Mouse (Mus musculus) CD8-positive naive resting alpha-beta T cell, adult 2 months (primary cell): ENCODE data around the gene Fbxo30.
"Not testable (repeated sequence)": the region's sequence is repeated elsewhere in the genome, so short reads cannot be mapped to it uniquely, and the experiment has no call there.

ENCODE experiments used
- DNase-seq, 2 experiments: peaks; one replicate each; pipeline ENCODE4 v3.0.0; 2022; ENCODE audit warnings: low read depth in 2 of 2, low spot score in 2 of 2

Fbxo30 gene

DNA sequence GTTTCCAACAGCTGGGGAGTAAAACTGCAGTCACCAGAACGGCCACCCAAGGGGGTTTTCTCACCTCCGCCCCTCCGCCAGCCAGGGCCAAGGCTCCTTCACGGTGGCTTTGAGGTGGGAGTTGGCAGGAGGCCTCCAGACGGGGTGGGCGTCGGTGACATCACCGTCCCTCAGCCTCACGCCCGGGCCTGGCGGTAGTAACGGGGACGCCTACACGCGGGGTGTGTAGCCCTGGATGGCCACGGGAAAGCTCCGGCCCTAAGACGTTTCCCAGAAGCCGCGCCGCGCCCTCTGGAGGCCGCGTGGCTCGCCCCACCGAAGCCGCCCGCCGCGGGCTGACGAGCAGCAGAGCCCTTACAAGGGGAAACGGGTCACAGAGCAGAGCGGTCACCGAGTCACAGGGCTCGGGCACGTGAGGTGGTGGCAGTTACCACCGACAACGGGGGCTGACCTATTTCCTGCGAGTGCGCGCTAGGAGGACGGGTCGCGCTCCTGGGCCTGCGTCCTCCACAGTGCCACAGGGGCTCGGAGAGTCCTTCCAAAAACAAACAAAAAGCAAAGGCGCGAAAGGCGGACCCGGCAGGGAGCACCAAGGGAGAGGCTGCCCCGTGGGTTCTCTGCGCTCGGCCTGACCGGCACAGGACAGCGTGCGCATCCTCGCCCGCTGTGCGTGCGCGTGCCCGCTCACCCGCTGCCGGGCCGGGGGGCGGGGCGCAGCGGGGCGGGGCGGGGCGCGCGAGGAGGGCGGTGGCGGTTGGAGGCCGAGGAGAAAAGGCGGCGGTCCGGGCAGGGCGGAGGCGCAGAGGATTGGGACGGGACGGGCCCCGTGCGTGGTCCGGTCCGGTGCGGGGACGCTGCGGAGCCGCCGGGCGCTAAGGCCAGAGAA lies at the start of gene Fbxo30:
TSS of gene Fbxo30 (plus strand) at position 753 of the 886 bp plus-strand sequence.
- DNase-seq = peak; percentile 82 to 84

DNA sequence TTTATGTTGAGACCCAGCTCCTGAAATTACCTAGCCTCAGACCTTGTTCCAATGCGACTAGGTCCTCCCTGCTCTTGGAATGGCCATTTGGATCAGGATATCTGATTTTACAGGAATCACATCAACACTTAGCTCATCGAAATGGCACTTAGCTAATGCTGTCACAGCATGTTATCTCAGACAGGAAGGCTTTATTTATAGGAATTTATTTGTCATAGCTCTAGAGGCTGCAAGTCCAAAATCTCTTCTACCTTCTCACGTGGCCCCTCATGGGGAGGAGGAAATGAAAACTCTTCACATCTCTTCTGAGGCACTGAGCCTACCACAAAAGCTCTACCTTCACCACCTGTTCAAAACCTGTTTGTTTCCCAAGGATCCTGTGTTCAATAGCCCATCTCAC lies 47.9 kb upstream of the Fbxo30 start:
- no peak for DNase-seq

DNA sequence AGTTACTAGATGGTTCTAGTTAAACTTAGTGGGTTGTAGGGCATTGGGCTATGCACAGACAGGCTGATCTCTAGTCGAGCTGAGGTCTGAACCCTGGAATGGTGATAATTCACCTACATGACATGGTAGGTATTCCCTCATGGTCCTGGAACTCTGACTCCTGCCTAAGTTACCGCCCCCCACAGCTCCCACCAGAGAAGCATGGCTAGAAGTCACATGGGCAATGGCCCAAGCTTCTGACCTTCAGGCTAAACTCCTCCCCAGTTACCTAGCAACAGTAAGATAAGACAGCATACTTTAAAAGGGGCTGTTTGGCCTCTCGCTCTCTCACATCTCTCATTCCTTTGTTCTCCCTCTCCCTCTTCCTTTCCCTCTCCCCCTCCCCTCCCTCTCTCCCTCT lies 38.1 kb upstream of the Fbxo30 start:
- not testable (repeated sequence) for DNase-seq

DNA sequence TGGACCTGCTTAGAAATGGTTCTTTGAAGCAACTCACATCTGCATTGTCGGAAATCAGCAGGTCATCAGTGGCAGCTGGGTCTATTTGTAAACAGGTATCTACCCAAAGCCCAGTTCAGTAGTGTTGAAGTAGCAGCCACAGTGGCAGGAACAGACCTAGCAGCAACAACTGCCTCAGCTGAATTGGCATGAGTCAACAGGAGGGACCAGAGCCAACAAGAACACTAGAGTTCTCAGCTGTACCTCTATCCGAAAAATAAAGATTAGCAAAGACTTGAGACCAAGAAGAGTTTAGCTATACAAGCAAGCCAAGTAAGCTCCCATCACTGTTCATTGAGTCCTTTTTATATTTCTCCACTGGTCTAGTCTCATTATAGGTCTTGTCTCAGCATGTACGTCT lies 32.9 kb upstream of the Fbxo30 start:
- DNase-seq = no peak

DNA sequence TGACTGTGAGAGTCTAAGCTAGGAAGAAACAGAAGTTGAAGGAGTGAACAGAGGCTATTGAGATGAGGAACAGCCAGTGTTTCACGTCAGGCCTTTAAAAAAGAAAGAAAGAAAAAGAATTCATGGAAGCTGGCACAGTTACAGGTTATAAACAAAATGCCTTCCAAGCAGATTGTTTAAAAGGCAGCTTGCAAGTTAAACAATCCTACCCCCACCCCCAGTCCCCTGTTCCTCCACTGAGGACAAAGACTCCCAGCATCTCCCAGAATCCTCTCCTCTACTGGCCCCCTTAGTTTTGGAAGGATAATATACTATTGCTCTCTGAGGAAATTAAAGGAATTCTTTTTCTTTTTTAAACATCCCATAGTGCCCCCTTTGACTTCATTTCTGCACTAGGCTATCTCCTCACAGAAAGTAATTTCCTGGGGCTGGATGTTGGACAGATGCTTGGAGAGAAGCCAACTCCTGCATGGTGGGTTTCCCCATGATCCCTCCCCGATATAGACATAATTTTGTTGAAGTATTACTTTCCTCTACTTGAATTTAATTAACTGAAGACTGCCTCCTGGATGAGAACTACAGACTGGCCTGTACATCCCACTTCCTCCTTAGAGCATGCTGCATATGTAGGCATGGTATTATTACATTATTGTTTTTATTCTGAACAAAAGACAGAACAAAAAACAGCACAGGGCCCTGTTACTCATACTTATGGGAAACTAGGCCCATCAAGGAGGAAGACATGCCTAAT lies 30.7 kb upstream of the Fbxo30 start:
- no peak for DNase-seq

DNA sequence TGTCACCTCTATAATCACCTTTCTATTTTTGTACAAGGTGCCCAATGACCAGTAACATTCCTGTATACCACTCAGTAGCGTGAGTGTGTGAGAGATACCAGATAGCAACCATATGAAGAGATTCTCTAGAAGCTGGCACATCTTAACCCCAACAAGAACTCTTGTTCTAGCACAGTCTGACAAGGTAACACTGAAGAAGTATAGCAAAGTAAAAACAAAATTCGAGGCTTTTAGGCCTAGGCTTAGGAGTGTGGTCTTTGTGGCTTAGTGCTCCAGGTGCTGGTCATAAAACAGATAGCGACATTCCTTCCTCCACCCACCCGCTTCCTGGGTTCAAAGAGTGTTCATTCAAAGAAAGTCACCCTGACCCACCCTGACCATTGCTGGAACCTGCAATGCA lies 27.5 kb upstream of the Fbxo30 start:
- DNase-seq = not testable (repeated sequence)

DNA sequence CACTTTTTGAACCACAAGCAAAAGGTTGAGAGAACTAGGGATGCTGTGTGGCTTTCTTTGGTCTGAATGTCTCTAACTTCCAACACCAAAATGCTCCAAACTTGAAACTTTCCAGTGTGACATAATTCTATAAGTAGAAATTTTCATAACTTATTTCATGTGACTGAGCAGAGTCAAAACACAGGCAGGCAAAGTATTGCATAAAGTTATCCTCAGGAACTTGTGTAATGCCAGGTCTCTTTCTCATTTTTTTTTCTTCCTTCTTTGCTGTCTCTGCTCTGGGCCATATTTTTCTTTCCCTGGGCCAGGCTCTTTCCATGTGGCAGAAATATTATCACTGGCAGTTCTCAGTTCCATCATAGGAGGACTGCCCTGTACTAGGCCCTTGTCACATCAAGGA lies 21.0 kb upstream of the Fbxo30 start:
- DNase-seq = no peak

DNA sequence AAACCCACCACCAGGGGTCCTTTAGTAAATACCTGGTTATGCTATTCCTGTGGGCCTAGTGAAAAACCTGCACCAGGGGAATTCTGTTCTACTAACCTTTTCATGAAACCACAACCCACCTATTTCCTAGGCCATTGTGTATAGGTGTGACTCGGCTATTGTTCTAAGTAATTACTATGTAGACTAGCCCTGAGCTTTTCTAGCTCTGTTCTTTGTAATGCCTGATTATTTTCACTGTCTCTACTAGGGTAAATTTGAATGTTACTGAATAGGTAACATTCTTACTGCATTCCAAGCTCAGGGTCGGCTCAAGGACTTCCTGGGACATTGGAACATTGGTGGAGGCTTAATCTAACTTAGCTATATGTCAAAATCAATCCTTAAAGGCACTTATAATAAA lies 18.8 kb upstream of the Fbxo30 start:
- DNase-seq = not testable (repeated sequence)

DNA sequence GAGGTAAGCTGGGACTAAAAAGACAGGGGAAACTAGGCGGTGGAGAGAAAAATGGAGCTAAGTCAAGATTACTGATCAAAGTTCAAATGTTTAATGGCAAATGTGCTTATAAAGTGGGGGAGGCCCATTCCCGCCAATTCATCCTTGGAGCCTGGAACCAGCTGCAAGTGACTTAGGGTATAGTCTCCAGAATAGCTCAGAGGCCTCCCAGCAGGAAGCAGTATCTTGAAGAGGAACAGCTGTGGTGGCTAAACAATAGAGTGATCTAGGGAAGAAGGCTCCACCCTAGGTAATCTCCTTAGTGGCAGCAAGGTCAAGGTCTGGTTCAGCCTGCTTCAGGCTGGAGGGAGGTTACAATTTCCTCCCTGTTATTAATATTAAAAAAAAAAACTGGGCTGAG lies 17.3 kb upstream of the Fbxo30 start:
- not testable (repeated sequence) for DNase-seq

DNA sequence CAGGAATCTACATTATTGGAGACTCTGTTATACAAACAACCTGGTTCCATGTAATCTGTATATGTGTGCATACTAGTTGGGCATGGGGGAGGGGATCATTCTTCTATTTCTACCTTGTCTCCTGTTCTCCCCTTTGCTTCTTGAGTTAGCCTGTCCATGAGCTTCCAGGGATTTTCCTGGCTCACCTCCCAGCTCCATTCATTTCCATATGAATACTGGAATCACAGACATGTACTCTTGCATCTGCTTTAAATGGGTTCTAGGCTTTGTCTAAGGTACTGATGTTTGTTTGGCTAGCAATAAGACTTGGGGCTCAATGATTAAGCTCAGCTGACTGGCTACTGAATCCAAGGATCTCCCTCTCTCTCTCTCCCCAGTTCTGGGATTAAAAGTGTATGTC lies 12.0 kb upstream of the Fbxo30 start:
- DNase-seq = no peak

DNA sequence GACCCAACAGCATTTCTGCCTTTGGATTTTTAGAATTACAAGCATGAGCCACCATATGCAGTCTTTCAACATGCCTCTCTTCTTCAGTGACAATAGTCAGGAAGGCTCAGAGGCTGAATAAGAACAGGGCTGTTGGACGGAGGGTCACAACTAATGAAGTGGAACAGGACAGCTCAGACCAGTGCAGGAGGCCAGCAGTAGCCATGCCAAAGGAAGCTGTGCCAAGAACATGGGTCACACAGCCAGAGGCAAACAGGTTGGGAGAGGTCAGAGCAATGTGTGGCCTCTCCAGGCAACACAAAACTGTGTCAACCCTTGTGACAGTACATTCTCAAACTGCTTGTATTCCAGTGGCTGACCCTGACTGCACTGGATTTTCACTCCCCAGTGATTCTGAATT lies 6.7 kb upstream of the Fbxo30 start:
- DNase-seq = no peak

DNA sequence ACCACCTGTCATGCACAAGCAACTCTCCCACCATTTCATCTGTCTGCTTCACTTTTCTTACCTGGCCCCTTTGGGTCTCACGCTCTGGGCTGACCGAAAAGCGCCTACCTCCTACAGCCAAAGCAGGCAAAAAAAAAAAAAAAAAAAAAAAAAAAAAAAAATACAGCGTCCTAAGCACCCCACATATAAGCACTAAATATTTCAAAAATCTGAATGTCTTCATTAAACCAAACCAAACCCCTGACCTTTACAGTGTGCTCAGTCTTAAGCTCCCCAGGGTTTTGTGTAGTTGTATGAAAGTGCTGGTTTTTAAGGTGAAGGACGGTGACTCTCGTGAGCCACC lies 924 bp upstream of the Fbxo30 start:
- DNase-seq = no peak

DNA sequence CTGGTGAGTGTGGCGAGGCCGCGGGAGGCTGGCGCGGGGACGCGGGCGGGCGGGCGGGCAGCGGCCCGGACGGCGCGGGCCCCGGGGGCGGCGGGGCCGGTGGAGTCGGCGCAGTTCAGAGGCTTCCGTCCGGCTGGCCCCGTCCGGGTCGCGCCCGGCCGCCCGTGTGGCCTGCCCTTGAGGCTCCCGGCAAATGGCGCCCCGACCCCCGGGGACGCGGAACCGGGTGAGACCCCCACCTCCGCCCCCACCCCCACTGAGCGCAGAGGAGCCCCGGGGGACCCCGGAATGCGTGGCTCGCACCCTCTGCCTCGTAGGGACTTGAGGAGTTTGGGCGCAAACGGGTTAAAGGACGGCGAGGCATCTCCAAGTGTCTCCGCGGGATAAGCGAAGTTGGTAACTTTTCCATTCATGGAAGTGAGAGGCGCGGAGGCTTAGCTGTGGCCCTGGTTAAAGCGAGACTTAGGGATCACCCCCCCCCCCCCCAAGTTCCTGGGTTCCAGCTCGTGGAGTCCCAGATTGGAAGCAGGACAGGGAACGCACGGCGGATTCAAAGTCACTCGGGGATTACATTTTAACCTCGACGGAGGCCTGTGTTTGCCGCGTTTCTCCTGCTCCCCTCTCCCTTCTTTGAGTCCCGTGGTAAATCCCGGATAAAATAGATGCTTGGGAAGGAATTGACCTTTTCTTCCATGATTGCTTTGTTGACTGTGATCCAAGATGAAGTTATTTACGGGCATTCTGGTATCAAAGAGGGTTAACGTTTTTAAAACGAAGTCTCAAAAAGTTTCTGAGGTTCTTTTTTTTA lies 572 bp downstream of the Fbxo30 start:
- DNase-seq = no peak

DNA sequence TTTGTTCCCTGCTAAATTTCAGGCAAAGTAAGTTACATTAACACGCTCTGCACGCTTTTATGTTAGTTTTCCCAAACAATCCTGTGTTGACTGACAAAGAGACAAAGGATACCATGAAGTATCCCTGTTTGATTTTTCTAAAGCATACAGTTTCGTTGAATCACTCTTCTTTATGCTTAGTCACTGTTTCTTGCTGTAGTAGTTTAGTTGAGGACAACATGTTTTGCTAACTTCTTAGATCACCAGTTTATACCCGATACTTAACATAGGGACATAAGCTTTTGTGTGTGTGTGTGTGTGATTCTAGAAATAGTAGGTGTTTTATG lies 1.1 kb downstream of the Fbxo30 start:
- DNase-seq = no peak

DNA sequence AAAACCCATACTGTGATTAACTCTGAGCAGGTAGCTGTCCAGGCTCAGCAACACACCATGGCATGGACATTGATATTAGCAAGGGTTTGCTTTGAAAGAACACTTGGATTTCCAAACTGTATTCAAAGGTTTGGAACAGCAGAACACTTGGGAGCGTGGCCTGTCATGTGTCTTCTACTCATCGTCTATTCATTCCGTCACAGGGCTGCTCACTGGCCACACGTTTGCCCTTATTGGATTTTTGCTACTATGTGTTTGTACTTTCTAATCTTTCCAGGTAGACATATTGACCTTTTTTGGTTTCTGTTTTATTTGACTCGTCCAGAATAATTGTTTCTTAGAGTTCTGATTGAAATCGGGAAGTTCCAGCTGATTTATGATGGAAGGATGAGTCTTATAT lies 17.3 kb downstream of the Fbxo30 start:
- no peak for DNase-seq

DNA sequence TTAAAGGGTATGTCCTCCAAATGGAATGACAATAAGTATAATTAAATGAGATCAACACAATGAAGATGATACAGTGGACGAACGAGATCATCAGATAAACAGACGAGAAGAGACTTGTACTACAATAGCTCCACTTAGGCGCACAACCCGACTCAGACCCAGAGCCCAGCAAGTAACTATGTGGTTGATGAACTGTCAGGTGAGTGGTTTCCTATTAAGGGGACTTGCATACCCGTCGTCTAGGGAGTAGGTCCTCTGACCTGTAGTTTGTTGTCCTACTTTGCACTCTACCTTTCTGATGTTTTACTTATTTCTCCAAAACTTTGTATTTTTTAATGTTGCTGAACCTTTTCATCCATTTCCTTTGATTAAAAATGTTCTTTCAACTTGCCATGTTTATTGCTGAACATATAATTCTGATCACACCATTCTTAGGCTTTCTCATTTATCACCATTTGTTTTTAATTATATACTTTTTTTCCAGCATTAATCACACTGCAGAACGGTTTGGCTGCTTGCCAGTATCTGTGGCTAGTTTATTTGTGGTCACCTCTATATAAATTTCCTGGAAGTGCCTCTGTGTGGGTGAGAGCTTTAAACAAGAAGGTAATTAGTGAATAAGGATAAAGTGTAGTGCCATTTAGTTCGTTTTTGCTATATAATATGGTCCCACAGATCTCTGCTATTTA lies 24.4 kb downstream of the Fbxo30 start:
- DNase-seq = no peak

DNA sequence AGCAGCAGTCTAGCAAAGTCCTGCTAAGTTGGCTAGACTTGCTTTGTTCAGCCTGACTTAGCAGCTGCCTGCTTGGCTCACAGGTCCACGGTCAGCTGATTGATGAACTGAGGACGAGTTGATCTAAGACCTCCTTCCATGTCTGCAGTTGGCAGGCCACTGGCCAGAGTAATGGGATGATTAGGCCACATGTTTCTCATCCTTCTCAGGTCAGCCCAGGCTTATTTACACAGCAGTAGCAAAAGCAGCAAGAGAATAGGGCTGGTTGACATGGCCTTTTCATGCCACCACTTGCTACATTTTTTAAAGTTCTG lies 24.9 kb downstream of the Fbxo30 start:
- no peak for DNase-seq

DNA sequence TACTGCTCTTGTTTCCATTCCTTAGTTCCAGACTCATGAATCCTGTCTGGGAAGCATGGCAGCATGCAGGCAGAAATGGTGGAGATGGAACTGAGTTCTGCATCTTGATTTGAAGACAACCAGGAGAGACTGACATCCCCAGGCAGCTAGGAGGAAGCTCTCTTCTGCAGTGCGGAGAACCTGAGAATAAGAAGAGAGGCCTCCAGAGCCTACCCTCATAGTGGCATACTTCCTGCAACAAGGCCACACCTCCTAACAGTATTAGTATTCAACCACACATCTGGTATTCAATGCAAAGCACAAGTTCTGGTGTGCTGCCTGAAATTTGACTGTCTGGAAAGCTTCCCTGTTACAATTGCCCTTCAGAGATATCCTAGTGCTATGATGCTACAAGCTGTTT lies 28.7 kb downstream of the Fbxo30 start:
- DNase-seq = no peak

DNA sequence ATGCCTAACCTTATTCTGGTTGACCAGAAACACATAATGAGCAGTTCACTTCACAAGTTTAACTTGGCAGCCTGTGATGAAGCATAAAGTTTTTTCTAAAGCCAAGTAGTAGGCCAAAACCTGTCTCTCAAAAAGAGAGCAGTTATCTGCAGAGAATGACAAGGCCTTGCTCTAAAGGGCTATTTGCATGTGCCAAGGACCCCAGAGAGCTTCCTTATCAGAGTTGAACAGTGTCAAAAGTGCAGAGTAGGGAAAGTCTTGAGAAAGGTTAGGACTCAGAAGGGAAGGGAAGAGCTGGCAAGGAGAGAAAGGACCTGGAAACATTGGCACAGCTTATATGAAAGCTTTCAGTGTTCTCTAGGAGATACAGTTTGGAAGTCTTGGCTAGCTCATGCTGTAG lies 29.4 kb downstream of the Fbxo30 start:
- no peak for DNase-seq

DNA sequence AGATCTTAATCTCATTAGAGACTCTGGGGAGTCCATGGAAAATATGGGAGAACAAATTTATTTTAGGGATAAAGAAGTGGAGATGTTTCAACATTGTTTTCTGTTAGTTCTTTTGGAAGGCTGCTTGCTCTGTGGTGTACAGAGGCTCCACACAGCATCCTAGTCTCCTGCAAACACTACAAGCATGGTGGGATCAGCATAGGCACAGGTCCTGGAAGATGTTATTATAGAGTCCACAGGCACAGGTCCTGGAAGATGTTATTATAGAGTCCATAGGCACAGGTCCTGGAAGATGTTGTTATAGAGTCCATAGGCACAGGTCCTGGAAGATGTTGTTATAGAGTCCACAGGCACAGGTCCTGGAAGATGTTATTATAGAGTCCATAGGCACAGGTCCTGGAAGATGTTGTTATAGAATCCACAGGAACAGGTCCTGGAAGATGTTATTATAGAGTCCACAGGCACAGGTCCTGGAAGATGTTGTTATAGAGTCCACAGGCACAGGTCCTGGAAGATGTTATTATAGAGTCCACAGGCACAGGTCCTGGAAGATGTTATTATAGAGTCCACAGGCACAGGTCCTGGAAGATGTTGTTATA lies 36.8 kb downstream of the Fbxo30 start:
- DNase-seq = not testable (repeated sequence)

DNA sequence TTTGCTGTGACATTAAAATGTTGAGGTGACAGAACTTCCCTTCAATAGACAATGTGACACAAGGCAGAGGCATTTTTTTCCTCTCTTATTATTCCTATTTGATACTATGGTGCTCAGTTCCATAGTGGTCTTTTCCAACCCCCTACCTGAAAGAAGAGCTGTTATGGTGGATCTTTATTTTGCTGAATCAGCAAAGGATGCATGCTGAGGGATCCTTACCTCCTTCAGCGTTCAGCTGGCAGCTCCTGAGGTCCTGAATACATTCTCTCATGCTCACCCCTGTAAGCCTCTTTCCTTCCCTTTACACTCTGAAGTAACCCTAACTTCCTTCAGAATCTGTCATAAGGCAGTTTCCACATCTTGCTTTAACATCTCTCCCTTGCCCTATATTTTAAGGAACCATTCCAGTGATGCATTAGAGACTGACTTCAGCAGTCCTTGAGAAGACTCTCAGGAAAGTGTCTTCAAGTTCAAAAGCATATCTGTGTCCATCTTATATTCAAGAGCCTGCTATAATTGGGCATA lies 38.4 kb downstream of the Fbxo30 start:
- no peak for DNase-seq
